Mouse (Mus musculus) bone marrow, adult 2 months (tissue): ENCODE measurements around the gene Mylip. TPM values are rescaled to one million over a fixed set of nuclear protein-coding genes. Genes with fewer than 3 reads are reported as not detected.

ENCODE experiments used
- H3K27ac ChIP-seq: fragments of 200-500 bp; 2 replicates; pipeline ENCODE4 v1.5.1; 2012; ENCODE audit warnings: low read depth, mild to moderate bottlenecking, control low read depth, inconsistent platforms, low read length; ENCODE audit not compliant: control insufficient read depth, poor library complexity, insufficient read depth
- H3K4me1 ChIP-seq: fragments of 200-500 bp; 2 replicates; pipeline ENCODE4 v1.6.1; 2011; ENCODE audit warnings: low read length; ENCODE audit not compliant: control insufficient read depth, insufficient read depth
- H3K4me3 ChIP-seq: fragments of 200-500 bp; replicated peaks from 2 replicates; pipeline ENCODE3; 2011; ENCODE audit warnings: mild to moderate bottlenecking, low read depth, low read length, control low read depth; ENCODE audit not compliant: control insufficient read depth
- CTCF ChIP-seq: fragments of 200-500 bp; IDR thresholded peaks from 2 replicates; pipeline ENCODE4 v1.5.1; 2011; ENCODE audit warnings: low read length, control low read depth; ENCODE audit not compliant: control insufficient read depth, insufficient read depth
- POLR2A ChIP-seq: fragments of 200-500 bp; IDR thresholded peaks from 2 replicates; pipeline ENCODE4 v1.6.1; 2011; ENCODE audit warnings: low read depth, mild to moderate bottlenecking, control low read depth, low read length, borderline replicate concordance; ENCODE audit not compliant: control insufficient read depth
- WGBS: fragments of 180-500 bp; shearing (Covaris S2); methylation state at CpG from one replicate; pipeline ENCODE4 v1.1.7; 2018; 5-methylcytosine and 5-hydroxymethylcytosine counted together
- polyA plus RNA-seq: library from polyadenylated mRNA; stranded (reverse); fragments of >200 nt; gene quantifications from 2 replicates; pipeline ENCODE4 v1.2.4, GENCODE M21; 2011; ENCODE audit warnings: low replicate concordance; ENCODE audit not compliant: missing spikeins, insufficient read depth, insufficient read length

The Mylip gene
- polyA plus RNA-seq, 1 experiment, result 19.3 TPM

DNA sequence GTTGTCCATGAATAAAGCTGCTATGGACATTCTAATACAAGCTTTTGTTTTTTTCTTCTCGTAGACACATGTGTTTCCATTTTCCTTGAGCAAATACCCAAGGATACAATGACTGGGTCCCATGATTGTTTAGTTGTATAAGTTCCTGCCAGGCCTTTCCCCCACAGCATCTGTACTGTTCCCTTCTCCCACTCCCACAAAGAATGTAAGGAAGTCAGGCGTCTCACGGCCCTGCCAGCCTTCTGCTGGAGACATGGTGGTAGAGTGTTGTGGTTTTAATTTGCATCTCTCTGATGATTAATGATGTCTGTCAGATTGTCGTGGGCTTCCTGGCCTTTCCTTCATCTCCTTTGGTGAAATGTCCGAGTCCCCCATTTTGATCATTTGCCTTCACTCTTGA lies 7.7 kb downstream of the Mylip start:
- H3K4me3 ChIP-seq, result no peak overlapping the region
- 39% methylated on average over 5 of the region's 5 CpGs for WGBS
- H3K27ac ChIP-seq, result no peak overlapping the region
- no peak for TF ChIP-seq POLR2A
- TF ChIP-seq CTCF, result no peak
- no peaks in the 10 kb centered on the region; the same call in 1 of the 2 replicates for H3K4me1 ChIP-seq

DNA sequence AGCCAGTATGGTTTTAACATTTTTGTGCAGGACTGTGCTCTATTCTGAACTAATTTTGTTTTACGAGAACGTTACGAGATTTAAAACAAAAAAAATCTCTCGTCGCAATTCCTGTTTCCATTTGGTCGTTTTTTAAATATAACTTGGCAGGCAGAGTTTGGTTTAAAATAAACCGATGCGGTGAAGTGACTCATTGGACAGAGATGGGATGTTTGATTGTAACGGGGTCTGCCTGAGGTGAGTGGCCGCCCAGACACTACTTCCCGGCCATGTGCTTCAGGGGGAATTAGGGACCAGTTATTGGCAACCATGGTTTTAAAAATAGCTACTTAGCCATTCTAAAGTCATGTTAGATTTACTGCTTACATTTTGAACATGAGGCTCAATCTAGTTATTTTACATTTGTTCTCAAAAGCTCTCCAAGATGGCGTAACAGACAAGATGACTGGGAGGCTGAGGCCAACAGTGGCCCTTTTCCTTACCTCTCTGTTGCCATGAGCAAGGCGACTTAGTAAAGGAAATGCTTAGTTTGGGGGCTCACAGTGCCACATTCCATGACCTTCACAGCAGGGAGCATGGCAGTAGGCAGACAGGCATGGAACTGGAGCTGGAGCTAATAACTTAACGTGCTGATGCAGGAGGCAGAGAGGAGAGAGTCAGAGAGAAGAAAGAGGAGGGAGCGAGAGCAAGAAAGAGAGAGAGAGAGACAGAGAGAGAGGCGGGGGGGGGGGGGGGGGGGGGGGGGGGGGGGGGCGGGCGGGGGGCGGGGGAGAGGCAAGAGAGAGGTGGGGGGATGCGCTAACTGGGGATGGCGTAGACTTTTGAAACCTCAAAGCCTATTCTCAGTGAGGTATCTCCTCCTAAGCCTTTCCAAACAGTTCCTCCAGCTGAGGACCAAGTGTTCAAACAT lies 8.6 kb downstream of the Mylip start:
- H3K27ac ChIP-seq, result no peak overlapping the region
- H3K4me3 ChIP-seq, result no peak overlapping the region
- no peak for TF ChIP-seq CTCF
- TF ChIP-seq POLR2A, result no peak
- 76% methylated on average over 16 of the region's 21 CpGs for WGBS
- peaks cover 1% of the 10 kb centered on the region; the same call in 1 of the 2 replicates for H3K4me1 ChIP-seq

DNA sequence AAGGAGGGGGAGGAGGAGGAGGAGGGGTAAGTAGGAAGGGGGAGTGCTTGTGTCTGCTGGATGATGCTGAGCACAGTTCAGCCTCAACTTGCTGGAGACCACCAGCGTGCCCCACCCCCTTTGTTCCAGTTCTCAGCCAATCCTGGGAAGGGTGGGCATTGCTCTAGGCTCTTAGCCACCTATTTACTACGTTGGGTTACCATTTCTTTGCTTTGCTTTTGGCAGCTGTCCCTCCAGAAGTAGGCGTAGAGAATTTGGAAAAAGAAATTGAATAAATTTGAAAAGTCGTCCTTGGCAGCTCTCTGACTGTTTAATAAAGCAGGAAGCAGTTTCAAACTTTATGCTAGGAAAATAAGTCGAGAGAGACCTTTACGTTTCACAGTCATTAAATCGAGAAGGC lies 11.2 kb downstream of the Mylip start:
- peaks cover 1% of the 10 kb centered on the region for H3K4me1 ChIP-seq
- no peak overlapping the region for H3K27ac ChIP-seq
- no peak overlapping the region for H3K4me3 ChIP-seq
- TF ChIP-seq POLR2A (no peak), CTCF (no peak)
- WGBS, result 81% methylated on average over 7 of the region's 7 CpGs

DNA sequence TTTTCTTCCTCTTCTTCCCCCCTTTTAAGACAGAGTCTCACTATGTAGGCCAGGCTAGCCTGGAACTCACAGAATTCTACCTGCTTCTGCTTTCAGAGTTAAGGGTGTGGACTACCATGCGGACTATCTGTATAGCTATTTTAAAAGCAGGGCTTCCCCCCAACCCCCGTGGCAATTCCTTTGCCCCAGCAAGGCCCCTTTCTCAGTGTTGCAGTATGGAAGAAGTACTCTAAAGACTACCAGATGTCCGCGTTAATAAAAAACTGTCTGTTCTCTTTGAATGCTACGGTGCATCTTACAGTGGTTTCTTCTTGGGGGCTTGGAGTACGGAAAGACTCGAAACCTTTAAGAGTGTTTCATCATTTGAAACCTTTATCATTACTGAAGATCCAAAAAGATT lies 12.3 kb downstream of the Mylip start:
- Histone ChIP-seq H3K4me1 (peaks cover 6% of the 10 kb centered on the region), H3K4me3 (no peak overlapping the region), H3K27ac (no peak overlapping the region)
- TF ChIP-seq POLR2A (no peak), CTCF (no peak)
- WGBS, result 79% methylated on average over 7 of the region's 7 CpGs

DNA sequence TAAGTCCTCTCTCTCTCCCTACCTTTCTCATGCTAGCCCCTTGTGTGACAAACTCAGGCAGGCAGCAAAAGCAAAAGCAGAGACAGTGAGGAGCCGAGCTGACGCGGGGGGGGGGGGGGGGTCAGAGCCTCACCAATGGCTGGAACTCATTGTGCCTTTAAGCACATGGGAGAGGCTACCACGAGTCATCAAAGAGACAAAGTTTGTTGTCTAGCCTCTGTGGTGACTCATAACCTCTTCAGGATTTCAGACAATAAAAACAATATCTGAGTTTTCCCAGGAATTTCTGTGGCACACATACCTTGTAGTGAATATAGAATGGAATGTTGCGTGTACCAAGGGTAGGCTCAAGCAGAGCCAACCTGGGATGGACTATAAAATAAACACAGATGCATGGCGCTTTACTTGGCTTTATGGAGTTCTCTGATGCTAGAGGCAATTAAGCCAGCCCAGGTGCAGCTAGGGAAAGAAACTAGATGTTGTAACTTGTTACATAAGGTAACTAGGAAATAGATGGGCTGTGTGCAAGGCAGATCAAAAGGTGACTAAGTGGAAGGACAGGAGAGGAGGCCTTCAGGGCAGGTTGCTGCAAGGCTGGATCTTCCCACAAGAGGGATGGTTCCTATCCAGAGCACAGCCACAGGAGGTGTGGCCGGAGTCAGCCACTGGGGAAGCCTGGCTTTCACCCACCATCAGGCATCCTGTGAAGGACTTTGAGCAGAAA lies 12.9 kb downstream of the Mylip start:
- H3K4me1 ChIP-seq, result peaks cover 6% of the 10 kb centered on the region
- no peak overlapping the region for H3K27ac ChIP-seq
- WGBS, result 86% methylated on average over 7 of the region's 7 CpGs
- no peak for TF ChIP-seq CTCF
- TF ChIP-seq POLR2A, result no peak
- H3K4me3 ChIP-seq, result no peak overlapping the region

DNA sequence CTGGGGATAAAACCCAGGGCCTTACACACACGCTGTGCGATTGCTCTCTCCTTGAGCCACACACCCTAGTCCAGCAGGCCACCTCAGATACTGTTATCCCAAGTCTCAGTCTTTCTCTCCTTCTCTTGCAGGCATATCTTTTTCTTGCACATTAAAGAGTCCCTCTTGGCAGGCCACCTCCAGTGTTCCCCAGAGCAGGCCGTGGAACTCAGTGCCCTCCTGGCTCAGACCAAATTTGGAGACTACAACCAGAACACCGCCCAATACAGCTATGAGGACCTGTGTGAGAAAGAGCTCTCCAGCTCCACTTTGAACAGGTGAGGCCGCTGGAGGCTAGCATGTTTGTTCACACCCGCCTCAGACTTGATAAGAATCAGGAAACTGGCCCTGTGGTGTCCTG lies 14.7 kb downstream of the Mylip start:
- H3K4me1 ChIP-seq, result peaks cover 6% of the 10 kb centered on the region
- H3K27ac ChIP-seq, result peak overlapping the region; percentile 85
- 71% methylated on average over 6 of the region's 6 CpGs for WGBS
- H3K4me3 ChIP-seq, result no peak overlapping the region
- TF ChIP-seq CTCF, result no peak
- no peak for TF ChIP-seq POLR2A

DNA sequence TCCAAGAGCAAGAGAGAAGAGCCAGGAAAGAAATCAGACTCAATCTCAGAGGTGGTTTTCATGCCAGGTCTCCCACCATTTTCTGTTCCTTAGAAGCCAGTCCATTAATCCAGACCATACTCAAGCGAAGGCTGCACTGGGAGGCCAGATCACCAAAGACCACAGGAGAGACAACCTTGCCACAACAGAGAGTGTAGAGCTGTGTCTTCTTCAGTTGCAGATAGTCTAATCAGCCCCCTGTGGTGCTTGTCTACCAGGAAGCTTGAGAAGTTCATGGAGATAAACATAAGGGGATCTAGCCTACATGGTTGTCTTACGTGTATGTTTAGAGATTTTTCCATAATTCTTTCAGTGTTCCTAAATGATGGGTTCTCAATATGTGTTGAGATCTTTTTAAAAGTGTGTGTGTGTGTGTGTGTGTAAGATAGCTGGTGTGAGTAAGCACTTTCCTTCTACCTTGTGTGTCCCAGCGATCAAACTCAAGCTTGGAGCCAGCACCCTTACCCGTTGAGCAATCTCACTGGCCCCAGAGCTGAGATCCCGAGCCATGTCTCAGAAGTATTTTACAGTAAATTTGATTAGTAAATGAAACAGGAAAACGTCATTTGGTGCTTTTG lies 15.8 kb downstream of the Mylip start:
- WGBS, result 67% methylated on average over 6 of the region's 6 CpGs
- Histone ChIP-seq H3K4me3 (no peak overlapping the region), H3K27ac (peak overlapping the region; percentile 19; the same call in 1 of the 2 replicates), H3K4me1 (peaks cover 6% of the 10 kb centered on the region)
- TF ChIP-seq POLR2A, result no peak
- no peak for TF ChIP-seq CTCF

DNA sequence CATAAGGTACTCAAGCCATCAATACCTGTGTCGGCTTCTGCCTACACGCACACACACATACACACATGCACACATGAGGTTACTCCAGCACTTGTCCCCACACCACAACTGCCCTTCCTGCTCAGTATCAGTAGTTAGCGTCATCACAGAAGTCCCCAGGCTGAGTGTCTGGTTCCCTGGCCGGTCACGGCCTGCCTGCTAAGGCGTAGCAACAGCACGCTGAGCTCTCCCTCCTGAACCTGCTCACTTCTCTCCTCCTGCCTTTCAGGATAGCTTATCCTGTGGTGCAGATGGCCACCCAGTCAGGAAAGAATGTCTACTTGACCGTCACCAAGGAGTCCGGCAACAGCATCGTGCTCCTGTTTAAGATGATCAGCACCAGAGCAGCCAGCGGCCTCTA lies 16.7 kb downstream of the Mylip start:
- WGBS, result 92% methylated on average over 11 of the region's 11 CpGs
- peak overlapping the region; percentile 9; the same call in 1 of the 2 replicates for H3K27ac ChIP-seq
- TF ChIP-seq POLR2A (no peak), CTCF (no peak)
- H3K4me3 ChIP-seq, result no peak overlapping the region
- H3K4me1 ChIP-seq, result peaks cover 6% of the 10 kb centered on the region
